Mouse (Mus musculus) retina, postnatal 1 day (tissue): ENCODE results near the gene Pgap2.
A peak's percentile ranks its signal among the peaks of the same experiment; 100 is the strongest.

Source experiments
- DNase-seq: peaks from one replicate; pipeline ENCODE4 v3.0.0-alpha.2; 2012

The Pgap2 gene

DNA sequence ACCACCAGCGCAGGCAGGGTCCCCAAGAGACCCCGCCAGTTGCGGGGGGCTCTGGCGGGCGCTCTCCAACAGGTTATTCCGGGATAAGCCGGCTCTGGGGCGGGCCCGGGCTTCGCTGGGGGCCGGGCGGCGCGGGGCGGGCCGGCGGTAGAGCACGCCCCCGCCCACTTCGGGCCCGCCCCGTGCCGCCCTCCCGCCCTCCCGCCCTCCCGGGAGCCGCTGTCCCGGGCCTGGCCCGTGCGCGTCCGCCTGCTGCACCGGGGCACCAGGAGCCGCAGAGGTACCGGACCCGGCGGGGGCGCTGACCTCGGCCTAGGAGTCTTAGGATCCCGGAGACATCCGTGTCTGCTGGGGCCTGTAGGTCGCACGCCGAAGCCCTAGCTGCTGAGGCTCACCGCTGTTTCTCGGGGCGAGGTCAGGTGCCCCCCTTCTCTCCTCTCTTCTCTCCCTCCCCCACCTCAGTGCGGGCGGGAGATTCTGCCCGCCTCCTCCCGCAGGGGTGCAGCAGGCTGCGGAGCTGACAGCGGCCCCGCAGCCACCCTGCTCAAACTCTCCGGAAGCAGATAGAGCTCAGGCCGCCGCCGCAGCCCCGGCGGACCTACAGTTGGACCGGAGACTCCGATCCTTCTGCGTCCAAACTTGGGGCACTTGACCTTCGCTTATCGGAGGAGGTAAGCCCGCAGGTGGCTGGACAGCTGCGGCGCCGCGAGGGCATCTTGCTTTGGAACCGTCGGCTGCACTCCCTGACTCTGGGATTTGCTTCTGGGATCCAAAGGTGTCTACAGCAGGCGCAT is 57.8 kb downstream of the Pgap2 start, which contains the start of gene Stim1:
Stim1 (plus strand) TSS at position 206 of the 794 bp plus-strand sequence.
- peak; percentile 73 for DNase-seq

DNA sequence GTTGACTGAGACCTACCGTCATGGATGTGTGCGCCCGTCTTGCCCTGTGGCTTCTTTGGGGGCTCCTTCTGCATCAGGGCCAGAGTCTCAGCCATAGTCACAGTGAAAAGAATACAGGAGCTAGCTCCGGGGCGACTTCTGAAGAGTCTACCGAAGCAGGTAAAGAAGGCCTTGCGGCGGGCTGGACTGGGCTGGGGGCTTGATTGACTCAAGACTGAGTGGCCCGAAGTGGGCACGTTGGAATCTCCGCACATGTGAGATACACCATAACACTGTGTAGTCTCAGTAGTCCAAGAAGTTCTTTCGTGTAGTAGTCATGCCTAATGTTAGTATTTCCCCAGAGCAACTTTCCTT is 58.4 kb downstream of the Pgap2 start:
- DNase-seq: no peak

DNA sequence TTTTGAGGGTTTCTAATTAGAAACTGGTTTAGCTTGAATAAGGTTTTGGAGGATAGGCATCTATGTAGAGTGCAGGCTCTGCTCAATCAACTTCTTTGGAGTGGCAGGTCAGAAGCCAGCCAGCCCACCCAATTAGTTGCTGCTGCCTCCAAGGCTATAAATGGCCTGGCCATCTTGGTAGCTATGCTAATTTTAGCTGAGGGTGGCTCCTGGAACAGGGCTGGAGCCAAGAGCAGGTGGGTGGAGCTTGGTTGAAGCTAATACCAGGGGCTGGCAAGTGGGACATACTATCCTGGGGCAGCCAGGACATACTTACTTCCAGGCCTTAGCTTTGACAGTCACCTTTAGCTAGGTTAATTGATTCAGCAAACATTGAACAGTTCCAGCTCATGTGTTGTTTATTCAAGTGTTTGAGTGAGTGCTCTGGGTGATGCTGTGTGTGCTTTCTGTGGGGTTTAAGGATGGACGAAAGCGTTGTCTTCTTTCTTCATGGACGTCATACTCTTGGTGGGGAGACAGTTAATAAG is 62.5 kb downstream of the Pgap2 start:
- DNase-seq: no peak

DNA sequence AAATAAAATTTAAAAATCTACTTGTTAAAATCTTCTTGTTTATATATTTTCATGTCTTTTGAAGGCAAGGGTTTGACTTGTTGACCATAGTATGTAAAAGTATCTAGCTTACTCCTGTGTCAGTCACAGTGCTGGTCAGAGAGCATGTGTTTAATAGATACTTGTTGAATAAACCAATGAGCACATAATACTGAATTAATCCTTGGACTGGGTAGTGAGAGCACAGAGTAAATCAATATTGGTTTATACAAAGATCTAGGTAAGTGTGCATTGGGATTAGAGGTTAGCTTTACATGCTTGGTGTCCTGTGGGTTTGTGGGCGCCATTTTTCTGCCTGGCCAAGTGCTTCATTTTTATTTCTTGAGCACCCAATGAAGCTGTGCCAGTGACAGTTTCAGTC is 71.4 kb downstream of the Pgap2 start:
- DNase-seq: no peak

DNA sequence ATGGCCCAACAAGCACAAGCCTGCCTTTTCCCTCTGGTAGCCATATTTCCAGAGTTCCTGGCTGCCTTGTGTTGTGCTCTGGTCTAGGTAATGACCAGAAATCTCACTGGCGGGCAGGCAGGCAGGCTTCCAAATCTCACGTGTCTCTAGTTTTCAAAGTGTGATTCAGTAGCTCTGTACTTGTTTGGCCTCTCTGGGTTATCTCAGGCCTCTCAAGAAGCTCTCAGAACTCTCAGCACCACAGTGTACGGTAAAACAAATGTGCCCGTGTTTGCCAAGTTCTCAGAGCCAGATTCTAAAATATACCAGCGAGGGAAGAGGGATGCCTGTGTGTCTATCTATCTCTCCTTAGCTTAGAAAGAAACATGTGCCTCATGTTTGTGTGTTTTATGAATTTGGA is 72.3 kb downstream of the Pgap2 start:
- DNase-seq: no peak
